Mouse (Mus musculus): ENCODE data around the gene Sinhcaf. TPM values are rescaled to one million over a fixed set of nuclear protein-coding genes. Genes with fewer than 3 reads are reported as not detected.
"Not testable (repeated sequence)": the region's sequence is repeated elsewhere in the genome, so short reads cannot be mapped to it uniquely, and the experiment has no call there.

The Sinhcaf gene
- polyA plus RNA-seq, 1 experiment from 2014 or later, result 63.9 TPM

DNA sequence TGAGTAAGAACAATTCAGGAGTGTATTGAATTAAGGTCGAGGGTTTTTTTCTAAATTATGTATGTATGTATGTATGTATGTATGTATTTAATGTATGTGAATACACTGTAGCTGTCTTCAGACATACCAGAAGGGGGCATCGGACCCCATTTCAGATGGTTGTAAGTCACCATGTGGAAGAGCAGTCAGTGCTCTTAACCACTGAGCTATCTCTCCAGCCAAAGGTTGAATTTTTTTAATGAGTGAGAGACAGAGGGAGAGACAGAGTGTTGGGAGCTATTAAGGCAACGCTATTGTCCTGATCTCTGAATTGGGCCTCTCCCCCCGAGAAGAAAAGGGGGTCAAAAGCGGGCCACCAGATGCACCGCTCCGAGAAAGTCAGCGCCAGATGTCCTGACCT is 34.4 kb downstream of the Sinhcaf start:
- not testable (repeated sequence) for H3K36me3 ChIP-seq; H3K4me3 ChIP-seq; H3K9ac ChIP-seq; H3K27me3 ChIP-seq; H3K4me2 ChIP-seq; ATAC-seq (ENCODE audit: insufficient number of reproducible peaks, low FRiP score, low TSS enrichment, low read depth); H3K27ac ChIP-seq; H3K4me1 ChIP-seq; H3K9me3 ChIP-seq
- 75% methylated on average over 8 of the region's 8 CpGs for WGBS

DNA sequence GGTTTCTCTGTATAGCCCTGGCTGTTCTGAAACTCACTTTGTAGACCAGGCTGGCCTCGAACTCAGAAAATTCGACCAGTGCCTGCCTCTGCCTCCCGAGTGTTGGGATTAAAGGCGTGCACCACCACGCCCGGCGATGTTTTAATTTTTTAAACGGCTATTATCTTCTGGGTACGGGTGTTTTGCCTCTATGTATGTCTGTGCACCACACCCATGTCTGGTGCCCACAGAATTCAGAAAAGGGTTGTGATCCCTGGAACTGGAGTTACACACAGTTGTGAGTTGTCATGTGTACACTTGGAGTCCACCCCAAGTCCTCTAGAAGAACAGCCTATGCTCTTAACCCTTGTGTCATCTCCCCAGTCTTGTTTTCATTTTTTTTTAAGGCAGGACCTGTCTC is 39.3 kb downstream of the Sinhcaf start:
- Histone ChIP-seq H3K9ac (no peak overlapping the region), H3K36me3 (no peaks in the 10 kb centered on the region), H3K4me3 (no peak overlapping the region), H3K4me2 (no peak overlapping the region), H3K9me3 (no peaks in the 10 kb centered on the region), H3K27me3 (no peaks in the 10 kb centered on the region), H3K4me1 (no peaks in the 10 kb centered on the region), H3K27ac (no peak overlapping the region)
- WGBS, result 92% methylated on average over 9 of the region's 9 CpGs
- no peak for ATAC-seq (ENCODE audit: insufficient number of reproducible peaks, low FRiP score, low TSS enrichment, low read depth)

DNA sequence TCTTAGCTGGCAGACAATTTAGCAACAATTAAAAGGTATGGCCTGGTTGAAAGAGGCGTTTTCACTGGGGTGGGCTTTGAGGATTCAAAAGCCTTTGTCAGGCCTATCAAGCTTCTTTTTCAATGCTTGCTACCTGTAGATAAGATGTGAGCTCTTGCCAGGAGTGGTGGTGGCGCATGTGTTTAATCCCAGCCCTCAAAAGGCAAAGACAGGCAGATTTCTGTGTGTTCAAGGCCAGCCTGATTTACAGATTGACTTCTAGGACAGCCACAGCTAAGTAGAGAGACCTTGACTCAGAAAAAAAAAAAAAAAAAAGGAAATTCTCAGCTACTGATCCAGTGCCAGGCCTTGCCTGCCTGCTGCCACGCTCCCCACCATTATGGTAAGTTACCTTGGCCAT is 43.5 kb downstream of the Sinhcaf start:
- ATAC-seq (ENCODE audit: insufficient number of reproducible peaks, low FRiP score, low TSS enrichment, low read depth), result no peak
- Histone ChIP-seq H3K4me1 (no peaks in the 10 kb centered on the region), H3K36me3 (no peaks in the 10 kb centered on the region), H3K27ac (no peak overlapping the region), H3K9ac (no peak overlapping the region), H3K27me3 (no peaks in the 10 kb centered on the region), H3K9me3 (no peaks in the 10 kb centered on the region), H3K4me3 (no peak overlapping the region), H3K4me2 (no peak overlapping the region)
- whole genome bisulfite sequencing, result 81% methylated on average over 3 of the region's 3 CpGs

DNA sequence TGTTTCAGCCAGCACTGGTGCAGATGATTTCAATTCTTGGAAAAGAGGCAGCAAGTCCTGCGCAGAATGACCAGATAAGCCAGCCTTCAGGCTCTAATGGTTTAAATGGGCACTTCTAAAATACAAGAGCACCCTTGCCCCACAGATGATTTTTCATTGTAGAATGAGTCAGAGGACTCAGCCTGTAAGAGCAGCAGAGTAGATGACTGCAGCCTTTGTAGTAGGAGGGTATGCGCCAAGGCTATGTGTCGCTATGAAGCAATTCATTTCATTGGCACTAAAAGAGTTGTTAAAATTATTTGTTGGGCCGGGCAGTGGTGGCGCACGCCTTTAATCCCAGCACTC is 49.8 kb downstream of the Sinhcaf start:
- H3K9ac ChIP-seq, result peak overlapping the region; percentile 56; the same call in 1 of the 2 replicates
- 0 out of 2 replicates have a peak, but pooled peaks cover 5% of the 10 kb centered on the region for H3K4me1 ChIP-seq
- peak overlapping the region; percentile 91 for H3K27ac ChIP-seq
- H3K27me3 ChIP-seq, result no peaks in the 10 kb centered on the region
- H3K9me3 ChIP-seq, result no peaks in the 10 kb centered on the region
- H3K36me3 ChIP-seq, result no peaks in the 10 kb centered on the region
- WGBS, result 42% methylated on average over 6 of the region's 6 CpGs
- peak overlapping the region; percentile 73 for H3K4me3 ChIP-seq
- 0 out of 2 replicates have a peak, but pooled peaks have one; percentile 8 for ATAC-seq (ENCODE audit: insufficient number of reproducible peaks, low FRiP score, low TSS enrichment, low read depth)
- H3K4me2 ChIP-seq, result peak overlapping the region; percentile 85

DNA sequence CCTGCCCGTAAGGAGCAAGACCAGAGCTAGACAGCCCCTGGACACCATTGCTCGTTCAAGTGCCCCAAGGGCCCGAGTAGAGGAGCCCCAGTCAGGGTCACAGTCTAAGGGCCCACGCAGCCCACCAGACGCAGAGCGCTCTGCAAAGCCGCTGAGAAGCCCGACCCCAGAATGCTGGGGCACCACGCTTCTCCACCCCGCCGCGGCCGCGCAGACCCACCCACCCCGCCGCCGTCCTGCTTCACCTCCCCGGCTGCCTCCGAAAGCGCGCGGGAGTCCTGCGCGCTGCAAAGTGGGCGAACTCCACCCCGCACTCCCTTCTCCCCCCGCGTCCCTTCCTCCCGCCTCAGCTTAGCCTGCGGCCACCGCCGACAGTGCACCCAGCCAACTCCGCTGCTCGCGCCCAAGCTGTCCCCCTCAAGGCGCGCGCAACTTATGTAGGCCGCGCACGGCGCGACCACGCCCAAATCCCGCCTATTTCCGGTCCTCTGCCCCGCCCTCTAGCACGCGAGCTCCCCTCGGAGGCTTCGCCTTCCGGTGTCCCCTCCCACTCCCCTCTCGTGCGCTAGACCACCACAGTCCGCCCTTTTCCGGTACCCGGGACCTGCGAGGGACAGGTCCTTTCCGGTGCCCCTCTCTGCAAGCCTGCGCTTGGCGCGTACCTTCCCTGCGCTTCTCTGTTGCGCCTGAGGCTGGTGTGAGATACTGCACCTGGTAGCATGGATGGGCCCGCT is 50.3 kb downstream of the Sinhcaf start, which contains the start of gene Caprin2:
Gene Caprin2 (minus strand): TSS at position 465 of the 734 bp plus-strand sequence.
- peak; percentile 96 for ATAC-seq (ENCODE audit: insufficient number of reproducible peaks, low FRiP score, low TSS enrichment, low read depth)
- peak within 1 kb of the TSS; percentile 56 for H3K9ac ChIP-seq
- no peaks in the 10 kb centered on the region for H3K27me3 ChIP-seq
- H3K4me3 ChIP-seq, result peak within 1 kb of the TSS; percentile 73
- H3K9me3 ChIP-seq, result no peaks in the 10 kb centered on the region
- H3K36me3 ChIP-seq, result no peaks in the 10 kb centered on the region
- peak within 1 kb of the TSS; percentile 91 for H3K27ac ChIP-seq
- WGBS, result under 1% methylated on average over 62 of the region's 65 CpGs
- H3K4me2 ChIP-seq, result peak within 1 kb of the TSS; percentile 85
- 0 out of 2 replicates have a peak, but pooled peaks cover 5% of the 10 kb centered on the region for H3K4me1 ChIP-seq

DNA sequence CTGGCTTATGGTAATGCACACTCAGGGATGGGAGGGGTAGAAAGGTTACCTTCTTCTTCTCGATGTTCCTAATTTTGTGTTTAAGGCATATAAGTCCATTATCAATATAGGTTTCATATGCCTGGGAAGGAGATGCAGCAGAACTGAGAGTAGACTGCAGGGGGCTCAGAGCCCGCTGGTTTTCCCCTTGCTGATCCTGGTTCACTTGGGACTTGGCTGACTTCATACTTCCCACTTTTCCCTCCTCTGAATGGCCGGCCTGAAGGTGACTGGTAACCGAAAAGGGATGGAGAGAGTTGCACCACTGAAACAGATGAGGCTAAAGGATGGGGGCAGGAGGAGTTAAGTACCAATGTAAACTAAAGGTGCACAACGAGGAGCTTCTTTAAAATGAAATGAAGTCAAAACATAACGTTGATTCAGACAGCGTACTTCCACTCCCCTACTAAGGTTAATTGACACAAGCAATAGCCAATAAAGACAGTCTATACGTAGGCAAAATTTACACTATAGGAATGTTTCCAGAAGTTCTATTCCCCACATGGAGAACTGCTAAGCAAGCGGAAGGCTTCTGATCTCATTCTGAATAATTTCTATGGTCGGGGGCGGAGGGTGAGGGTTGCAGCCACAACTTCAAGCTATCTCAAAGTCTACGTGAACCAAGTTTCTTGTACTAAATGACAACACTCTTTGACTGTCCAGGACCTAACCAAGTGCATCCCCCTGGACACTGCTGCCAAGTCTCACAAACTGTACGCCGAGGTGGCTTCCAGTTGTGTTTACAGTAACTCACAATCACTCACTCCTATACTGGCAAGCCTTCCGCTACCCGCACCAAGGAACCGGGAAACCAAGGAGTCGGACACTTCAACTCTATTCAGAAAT is 51.1 kb downstream of the Sinhcaf start:
- peak overlapping the region; percentile 85 for H3K4me2 ChIP-seq
- H3K36me3 ChIP-seq, result no peaks in the 10 kb centered on the region
- H3K9ac ChIP-seq, result peak overlapping the region; percentile 56
- peak overlapping the region; percentile 73 for H3K4me3 ChIP-seq
- H3K27me3 ChIP-seq, result no peaks in the 10 kb centered on the region
- WGBS, result 9% methylated on average over 18 of the region's 18 CpGs
- peak; percentile 21; the same call in 1 of the 2 replicates for ATAC-seq (ENCODE audit: insufficient number of reproducible peaks, low FRiP score, low TSS enrichment, low read depth)
- H3K4me1 ChIP-seq, result 0 out of 2 replicates have a peak, but pooled peaks cover 5% of the 10 kb centered on the region
- H3K27ac ChIP-seq, result peak overlapping the region; percentile 91
- no peaks in the 10 kb centered on the region for H3K9me3 ChIP-seq

DNA sequence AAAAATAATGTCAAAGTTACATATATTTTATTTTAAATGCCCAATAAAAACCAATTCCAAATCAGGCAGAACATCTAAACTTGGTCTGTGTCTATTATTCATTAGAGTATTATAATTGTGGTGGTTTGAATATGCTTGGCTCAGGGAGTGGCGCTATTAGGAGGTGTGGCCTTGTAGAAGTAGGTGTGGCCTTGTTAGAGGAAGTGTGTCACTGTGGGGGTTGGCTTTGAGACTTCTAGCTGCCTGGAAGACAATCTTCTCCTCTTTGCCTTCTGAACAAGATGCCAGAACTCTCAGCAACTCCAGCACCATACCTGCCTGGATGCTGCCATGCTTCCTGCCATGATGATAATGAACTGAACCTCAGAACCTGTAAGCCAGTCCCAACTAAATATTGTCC is 72.4 kb downstream of the Sinhcaf start:
- H3K4me2 ChIP-seq, result no peak overlapping the region
- no peaks in the 10 kb centered on the region for H3K27me3 ChIP-seq
- no peaks in the 10 kb centered on the region for H3K4me1 ChIP-seq
- H3K27ac ChIP-seq, result no peak overlapping the region
- H3K9me3 ChIP-seq, result no peaks in the 10 kb centered on the region
- WGBS, result 94% methylated on average over 1 of the region's 1 CpGs
- H3K36me3 ChIP-seq, result no peaks in the 10 kb centered on the region
- no peak for ATAC-seq (ENCODE audit: insufficient number of reproducible peaks, low FRiP score, low TSS enrichment, low read depth)
- H3K9ac ChIP-seq, result no peak overlapping the region
- no peak overlapping the region for H3K4me3 ChIP-seq

Other genes starting within 250 kb of the Sinhcaf start
- 19.0 and 20.3 TPM in 2 replicates for gene Ipo8, start 115.0 kb downstream of the Sinhcaf start, polyA plus RNA-seq (2015; fragmentation: Nextera tagmentation; extraction: Ambion mirVana)
- 10.4 and 13.3 TPM in 2 replicates for gene Caprin2, start 50.2 kb downstream of the Sinhcaf start, polyA plus RNA-seq (2015; fragmentation: Nextera tagmentation; extraction: Ambion mirVana)
- gene Dennd5b, start 155.2 kb upstream of the Sinhcaf start, polyA plus RNA-seq (2015; fragmentation: Nextera tagmentation; extraction: Ambion mirVana), result 3.4 TPM in 2 replicates
- not detected in 2 replicates for gene Gm10203, start 183.7 kb upstream of the Sinhcaf start, polyA plus RNA-seq (2015; fragmentation: Nextera tagmentation; extraction: Ambion mirVana)
- 12.7 and 14.2 TPM in 2 replicates for gene Etfbkmt, start 193.4 kb upstream of the Sinhcaf start, polyA plus RNA-seq (2015; fragmentation: Nextera tagmentation; extraction: Ambion mirVana)
- gene Amn1, start 242.2 kb upstream of the Sinhcaf start, polyA plus RNA-seq (2015; fragmentation: Nextera tagmentation; extraction: Ambion mirVana), result 24.1 and 24.5 TPM in 2 replicates